Mouse (Mus musculus) brain, adult 2 months (tissue): ENCODE measurements around the gene Vps37b.

ENCODE experiments used
- DNase-seq: peaks from one replicate; pipeline ENCODE4 v3.0.0; 2011; ENCODE audit warnings: low read depth, low spot score

Gene Vps37b

GRCm38 (mm10) chr5:124046741-124047401 lies 14.8 kb upstream of the Vps37b start:
- peak; percentile 48 for DNase-seq

- DNase-seq = peak; percentile 42
Measured at GRCm38 (mm10) chr5:124045453-124046010, 13.5 kb upstream of the Vps37b start.

DNA sequence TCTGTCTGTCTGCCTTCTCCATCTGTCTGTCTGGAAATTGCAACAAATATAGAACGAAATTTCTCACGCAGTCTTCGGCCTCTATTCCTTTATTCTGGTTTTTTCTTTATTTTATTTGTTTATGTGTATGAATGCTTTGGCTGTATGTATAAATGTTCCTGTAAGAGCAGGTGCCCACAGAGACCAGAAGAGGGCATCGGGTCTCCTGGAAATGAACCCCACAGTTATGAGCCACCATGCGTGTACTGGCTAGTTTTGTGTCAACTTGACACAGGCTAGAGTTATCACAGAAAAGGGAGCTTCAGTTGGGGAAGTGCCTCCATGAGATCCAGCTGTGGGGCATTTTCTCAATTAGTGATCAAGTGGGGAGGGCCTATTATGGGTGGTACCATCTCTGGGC lies 11.9 kb upstream of the Vps37b start:
- DNase-seq = no peak

DNA sequence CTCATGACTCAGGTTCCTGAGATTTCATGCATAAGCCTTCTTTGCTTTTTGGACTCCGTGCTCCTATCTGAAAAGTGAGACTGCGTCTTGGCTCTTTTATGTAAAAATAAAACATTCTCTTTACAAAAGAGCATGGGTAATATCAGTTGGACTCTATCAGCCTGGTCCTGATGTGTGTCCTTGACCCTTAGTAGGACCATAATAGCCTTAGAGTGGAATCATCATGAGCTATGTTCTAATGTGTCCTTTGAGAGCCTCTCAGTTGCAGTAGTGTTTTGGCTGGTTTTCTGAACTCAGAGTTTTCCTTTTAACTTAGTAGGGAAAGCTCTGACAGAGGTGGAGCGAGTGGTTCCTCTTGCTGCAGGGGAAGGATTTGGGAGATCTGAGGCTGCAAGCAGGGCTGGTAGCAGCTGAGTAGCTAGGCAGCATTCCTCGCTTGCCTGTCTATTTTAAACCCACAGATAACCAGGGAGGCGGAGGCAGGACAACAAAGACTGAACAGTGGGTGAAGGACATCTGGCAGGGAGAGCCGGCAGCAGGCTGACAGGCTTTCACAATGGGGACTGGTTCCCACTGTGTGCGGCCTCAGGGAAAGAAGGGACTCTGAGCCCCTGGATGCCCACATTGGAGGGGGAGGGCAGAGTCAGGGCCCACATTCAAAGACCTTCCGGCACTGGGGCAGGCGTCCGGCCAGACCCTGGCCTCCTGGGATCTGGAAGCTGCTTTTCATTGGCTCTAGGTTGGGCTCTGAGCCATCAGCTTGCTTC lies 11.3 kb upstream of the Vps37b start:
- DNase-seq = peak; percentile 95

GRCm38 (mm10) chr5:124041097-124041496 lies 9.0 kb upstream of the Vps37b start:
- peak; percentile 87 for DNase-seq

GRCm38 (mm10) chr5:124039602-124040001 lies 7.5 kb upstream of the Vps37b start:
- no peak for DNase-seq

DNA sequence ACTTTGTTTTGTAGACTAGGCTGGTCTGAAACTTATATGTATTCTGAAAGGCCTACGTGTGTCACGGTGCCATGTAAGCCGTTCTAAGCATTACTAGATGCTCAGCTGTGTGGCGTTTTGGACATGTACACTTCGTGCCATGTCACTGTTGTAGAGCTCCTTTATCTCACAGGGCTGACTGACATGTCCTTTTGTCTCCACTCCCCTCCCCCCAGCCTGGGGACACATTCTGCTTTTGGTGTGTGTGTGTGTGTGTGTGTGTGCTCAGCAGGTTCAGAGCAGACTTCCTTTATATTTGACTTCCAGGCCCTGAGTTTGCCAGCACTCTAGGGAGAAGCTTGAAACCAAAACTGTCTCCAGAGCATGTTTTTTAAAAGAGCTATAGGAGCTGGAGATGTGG lies 4.8 kb upstream of the Vps37b start:
- no peak for DNase-seq

GRCm38 (mm10) chr5:124036341-124036740 lies 4.3 kb upstream of the Vps37b start:
- DNase-seq = no peak

- DNase-seq = no peak
Measured at GRCm38 (mm10) chr5:124035806-124036205, 3.7 kb upstream of the Vps37b start.

DNA sequence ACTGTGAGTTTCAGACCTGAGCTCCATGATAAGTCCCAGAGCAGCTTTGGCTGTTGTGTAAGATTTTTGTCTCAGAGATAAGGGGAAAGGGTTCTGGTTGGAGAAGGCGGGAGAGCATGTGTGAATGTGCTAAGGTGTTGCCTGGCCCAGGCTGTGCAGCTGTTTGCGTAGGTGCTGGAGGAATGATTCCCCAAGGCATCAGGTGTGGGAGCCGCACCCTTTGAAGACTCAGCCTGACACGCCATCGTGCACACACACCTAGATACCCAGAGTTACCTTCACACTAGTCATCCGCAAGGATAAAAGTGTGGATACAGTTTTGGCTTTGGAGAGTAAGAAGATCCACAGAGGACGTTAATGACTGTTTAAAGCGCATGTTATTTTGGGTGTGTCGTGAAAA lies 3.3 kb upstream of the Vps37b start:
- DNase-seq = no peak

- no peak for DNase-seq
Measured at GRCm38 (mm10) chr5:124034471-124034870, 2.4 kb upstream of the Vps37b start.

DNA sequence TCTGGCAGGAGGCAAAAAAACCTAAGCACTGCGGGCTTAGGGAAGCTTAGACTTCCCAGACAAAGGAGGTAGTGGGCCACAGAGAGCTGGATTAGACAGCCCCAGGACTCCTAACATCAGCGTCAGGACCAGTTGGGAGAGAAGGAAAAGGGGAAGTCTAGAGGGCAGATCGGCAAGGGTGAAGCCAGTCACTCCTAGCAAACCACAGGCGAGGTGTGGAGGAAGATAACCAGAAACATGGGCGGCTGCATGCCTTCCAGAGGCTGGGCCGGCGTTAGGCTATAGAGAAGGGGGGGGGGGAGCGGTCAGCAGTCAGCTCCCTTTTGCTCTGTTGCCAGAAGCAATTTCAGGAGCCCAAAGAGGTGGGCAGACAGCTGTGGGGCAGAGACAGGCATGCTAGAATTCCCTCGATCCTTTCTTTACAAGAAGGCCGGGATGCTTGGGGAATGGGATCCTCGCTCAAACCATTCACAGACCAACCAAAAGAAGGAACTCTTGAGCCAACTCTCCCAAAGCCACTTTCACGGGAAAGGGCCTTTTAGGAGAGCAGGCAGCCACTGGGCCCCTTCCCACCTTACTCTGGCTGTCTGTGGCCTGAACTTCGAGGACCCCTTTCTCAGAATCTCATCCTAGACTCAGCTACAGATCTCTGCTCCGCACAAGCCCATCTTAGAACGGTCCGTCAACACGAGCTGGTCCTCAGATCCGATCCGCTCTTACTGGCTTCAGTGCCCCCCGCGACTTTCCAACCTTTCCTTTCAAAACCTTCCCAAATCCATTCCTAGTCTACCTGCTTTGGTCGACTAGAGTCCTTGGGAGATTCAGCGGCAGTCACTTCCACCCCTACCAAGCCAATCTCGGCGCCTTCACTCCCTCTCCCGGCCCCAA lies 758 bp downstream of the Vps37b start:
- DNase-seq = no peak

GRCm38 (mm10) chr5:124030386-124031067 lies 1.5 kb downstream of the Vps37b start:
- peak; percentile 79 for DNase-seq

GRCm38 (mm10) chr5:124029220-124030035 lies 2.6 kb downstream of the Vps37b start:
- no peak for DNase-seq

DNA sequence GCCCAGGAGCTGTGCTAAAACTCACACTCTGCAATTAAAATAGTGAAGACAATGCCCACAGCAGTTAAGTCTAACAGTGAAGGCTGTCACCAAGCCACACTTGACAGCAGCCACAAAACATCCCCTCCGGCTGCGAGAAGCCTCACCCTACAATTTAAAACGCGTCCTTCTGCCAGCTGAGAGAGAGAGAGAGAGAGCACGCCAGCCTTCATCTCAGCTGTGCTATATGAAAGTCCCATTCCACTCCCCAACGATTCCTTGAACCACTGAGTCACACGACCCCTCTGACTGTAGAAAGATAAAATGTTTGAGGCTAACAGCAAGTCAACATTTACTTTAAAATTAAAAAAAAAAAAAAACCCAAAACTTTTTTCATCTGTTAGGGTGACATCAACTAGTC lies 3.4 kb downstream of the Vps37b start:
- no peak for DNase-seq

DNA sequence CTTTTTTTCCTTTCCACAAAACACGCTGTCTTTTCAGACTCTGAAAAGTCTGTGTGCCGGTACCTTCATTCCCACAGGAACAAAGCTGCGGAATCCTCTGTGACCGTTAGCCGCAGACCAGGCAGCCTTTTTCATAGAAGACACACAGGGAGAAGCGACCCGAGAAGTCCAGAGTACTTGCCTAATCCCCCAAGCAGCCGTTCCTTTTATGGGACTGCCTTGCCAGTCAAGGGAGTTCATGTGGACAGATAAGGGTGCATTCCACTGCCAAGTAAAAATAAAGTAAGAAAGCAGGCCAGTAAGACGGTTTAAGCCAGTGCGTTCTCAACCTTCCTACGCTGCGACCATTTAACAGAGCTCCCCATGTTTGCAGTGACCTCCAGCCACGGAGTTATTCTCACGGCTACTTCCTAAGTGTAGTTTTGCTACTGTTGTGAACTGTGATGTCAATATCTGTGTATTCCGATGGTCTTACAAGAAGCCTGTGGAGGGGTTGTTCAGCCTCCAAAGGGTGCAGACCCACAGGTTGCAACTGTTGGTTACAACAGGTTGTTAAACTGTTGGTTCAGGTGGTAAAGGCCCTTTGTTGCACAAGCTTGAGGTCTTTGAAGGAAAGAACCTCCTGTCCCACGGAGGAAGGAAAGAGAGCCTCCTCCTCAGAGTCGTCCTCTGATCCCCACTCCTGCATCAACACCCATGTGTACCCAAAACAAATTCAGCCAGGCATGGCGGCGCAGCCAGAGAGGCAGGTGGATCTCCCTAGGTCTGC lies 4.2 kb downstream of the Vps37b start:
- DNase-seq = no peak

- DNase-seq = no peak
Measured at GRCm38 (mm10) chr5:124026568-124026967, 5.5 kb downstream of the Vps37b start.

DNA sequence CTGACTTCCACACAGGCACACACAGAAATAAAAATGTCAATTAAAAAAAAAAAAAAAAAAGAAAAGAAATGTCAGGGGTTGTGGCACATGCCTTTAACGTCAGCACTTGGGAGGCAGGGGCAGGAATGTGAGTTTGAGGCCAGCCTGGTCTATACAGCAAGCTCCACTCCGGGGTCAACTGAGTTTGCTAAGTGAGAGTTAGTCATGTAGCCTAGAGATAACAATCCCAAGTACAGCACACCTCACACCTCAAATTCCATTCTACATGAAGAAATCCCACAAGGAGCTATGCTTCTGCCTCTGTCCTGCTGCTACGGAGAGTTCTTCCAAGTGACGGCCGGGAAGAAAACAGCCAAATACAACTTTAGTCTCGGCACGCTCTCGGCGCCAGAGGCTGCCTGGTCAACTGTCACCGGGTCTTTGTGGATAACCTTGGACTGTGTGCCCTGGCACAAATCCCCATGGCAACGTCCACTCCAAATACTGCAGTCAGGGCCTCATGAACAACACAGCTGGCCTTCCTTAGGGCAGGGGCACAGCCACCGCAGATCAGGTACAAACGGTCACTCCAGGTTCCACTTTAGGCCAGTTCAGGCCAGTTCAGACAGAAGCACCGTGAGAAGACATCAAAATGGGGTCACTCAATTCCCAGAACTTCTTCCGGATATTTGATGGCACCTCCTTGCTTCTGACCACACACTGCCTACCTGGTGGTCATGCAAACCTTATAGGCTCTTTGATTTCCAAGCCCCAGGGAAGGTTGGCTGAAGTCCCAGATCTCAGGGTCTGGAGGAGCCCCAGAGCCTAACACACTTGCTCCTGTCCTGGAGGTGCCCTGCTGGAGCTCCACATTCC lies 6.3 kb downstream of the Vps37b start:
- DNase-seq = no peak

- no peak for DNase-seq
Measured at GRCm38 (mm10) chr5:124025146-124025545, 6.9 kb downstream of the Vps37b start.
